Mouse (Mus musculus) thymus, adult 2 months (tissue): ENCODE measurements around the gene Rasgrp1.

Experiments used
- CTCF ChIP-seq: fragments of 200-500 bp; IDR thresholded peaks from 2 replicates; pipeline ENCODE4 v1.5.1; 2012; ENCODE audit warnings: mild to moderate bottlenecking, control low read depth, low read length, moderate library complexity, borderline replicate concordance; ENCODE audit not compliant: control insufficient read depth, poor library complexity, insufficient read depth; ENCODE audit errors: extremely low read depth
- POLR2A ChIP-seq: fragments of 200-500 bp; IDR thresholded peaks from 2 replicates; pipeline ENCODE4 v1.6.1; 2012; ENCODE audit warnings: mild to moderate bottlenecking, low read length, control low read depth, moderate library complexity; ENCODE audit not compliant: control insufficient read depth, poor library complexity, insufficient read depth; ENCODE audit errors: extremely low read depth

DNA sequence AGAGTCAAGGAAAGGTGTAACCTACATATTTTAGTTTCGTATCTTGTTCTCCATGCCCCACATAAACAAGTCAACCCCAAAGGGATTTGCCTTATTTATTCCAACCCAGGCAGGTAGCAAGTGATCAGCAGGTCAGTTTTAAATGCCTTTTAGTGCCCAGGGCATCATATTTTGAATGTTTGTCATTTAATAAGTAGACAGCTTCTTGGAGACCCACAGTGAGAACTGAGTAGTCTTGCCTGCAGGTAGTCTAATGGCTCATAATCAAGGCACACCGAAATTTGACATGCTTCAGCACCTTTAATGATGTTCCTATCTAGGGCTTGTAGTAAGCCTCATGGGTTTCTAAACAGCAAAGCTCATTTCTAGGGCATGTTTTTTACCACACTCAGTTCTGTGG, 21.3 kb upstream of the Rasgrp1 start:
- TF ChIP-seq POLR2A = no peak
- no peak for TF ChIP-seq CTCF
